Mouse (Mus musculus) embryonic fibroblast, embryonic 13.5 days (primary cell): ENCODE measurements around the gene Ankfy1.

Source experiments
- CTCF ChIP-seq: IDR thresholded peaks from 2 replicates; pipeline ENCODE4 v1.5.1; 2011; ENCODE audit warnings: mild to moderate bottlenecking, control low read depth, low read length, moderate library complexity, borderline replicate concordance; ENCODE audit not compliant: insufficient read depth
- POLR2A ChIP-seq: IDR thresholded peaks from 2 replicates; pipeline ENCODE4 v1.6.1; 2011; ENCODE audit warnings: low read depth, mild to moderate bottlenecking, control low read depth, low read length, moderate library complexity

DNA sequence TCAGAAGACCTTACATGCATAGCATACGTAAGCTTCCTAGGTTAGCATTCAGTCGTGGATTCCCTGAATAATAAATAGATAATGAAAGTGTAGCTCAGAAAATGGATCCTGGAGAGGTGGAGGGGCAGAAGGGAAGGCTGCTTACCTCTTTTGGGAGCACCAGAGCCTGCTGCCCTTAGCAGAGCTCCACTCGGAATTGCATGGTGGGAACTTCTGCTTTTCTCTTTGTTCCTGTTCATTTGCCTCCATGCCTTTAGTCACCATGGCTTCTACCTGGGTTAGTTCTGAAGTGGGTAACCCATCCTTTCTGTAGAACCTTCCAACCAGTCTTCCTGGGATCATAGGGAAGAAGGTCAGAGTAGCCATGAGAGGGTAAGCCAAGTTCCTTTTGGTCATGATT lies 92.7 kb downstream of the Ankfy1 start:
- TF ChIP-seq CTCF (no peak), POLR2A (no peak)
